Mouse (Mus musculus): ENCODE results near the gene Vasn. TPM values are rescaled to one million over a fixed set of nuclear protein-coding genes. Genes with fewer than 3 reads are reported as not detected.

Vasn gene
- total RNA-seq, 1 experiment from 2014 or later: 11.4 TPM

- no peak for DNase-seq
These were observed 3.2 kb downstream of the Vasn start for GRCm38 (mm10) chr16:4642937-4643336.

GRCm38 (mm10) chr16:4643670-4644419 lies 4.1 kb downstream of the Vasn start:
- peak; percentile 91 for DNase-seq

GRCm38 (mm10) chr16:4645867-4646266 lies 6.1 kb downstream of the Vasn start:
- DNase-seq: no peak

GRCm38 (mm10) chr16:4646831-4647230 lies 7.1 kb downstream of the Vasn start:
- no peak for DNase-seq

GRCm38 (mm10) chr16:4647651-4648141 lies 8.0 kb downstream of the Vasn start:
- DNase-seq: peak; percentile 72

GRCm38 (mm10) chr16:4648416-4649023 lies 8.8 kb downstream of the Vasn start:
- DNase-seq: no peak

- no peak for DNase-seq
These were observed 9.5 kb downstream of the Vasn start for GRCm38 (mm10) chr16:4649211-4649610.

GRCm38 (mm10) chr16:4649692-4650091 lies 10.0 kb downstream of the Vasn start:
- no peak for DNase-seq

GRCm38 (mm10) chr16:4650161-4650560 lies 10.4 kb downstream of the Vasn start:
- no peak for DNase-seq

- no peak for DNase-seq
These were observed 11.3 kb downstream of the Vasn start for GRCm38 (mm10) chr16:4651081-4651480.

- peak; percentile 20 for DNase-seq
These were observed 11.9 kb downstream of the Vasn start for GRCm38 (mm10) chr16:4651624-4652023.

- peak; percentile 65 for DNase-seq
These were observed 13.1 kb downstream of the Vasn start for GRCm38 (mm10) chr16:4652707-4653416.

- peak; percentile 30 for DNase-seq
These were observed 15.0 kb downstream of the Vasn start for GRCm38 (mm10) chr16:4654706-4655105.

- peak; percentile 53 for DNase-seq
These were observed 15.6 kb downstream of the Vasn start for GRCm38 (mm10) chr16:4655251-4655734.

GRCm38 (mm10) chr16:4655764-4656570 lies 16.2 kb downstream of the Vasn start:
- DNase-seq: peak; percentile 49

GRCm38 (mm10) chr16:4656571-4657081 lies 16.9 kb downstream of the Vasn start:
- DNase-seq: no peak

- DNase-seq: no peak
These were observed 19.1 kb downstream of the Vasn start for GRCm38 (mm10) chr16:4658781-4659245.

- DNase-seq: no peak
These were observed 19.6 kb downstream of the Vasn start for GRCm38 (mm10) chr16:4659326-4659725.

- DNase-seq: no peak
These were observed 21.9 kb downstream of the Vasn start for GRCm38 (mm10) chr16:4661605-4662004.

GRCm38 (mm10) chr16:4663806-4664205 lies 24.1 kb downstream of the Vasn start:
- no peak for DNase-seq

- DNase-seq: no peak
These were observed 26.0 kb downstream of the Vasn start for GRCm38 (mm10) chr16:4665726-4666125.

Data from adrenal gland, postnatal 14 days (tissue).